Mouse (Mus musculus): ENCODE measurements around the gene Gm20388. TPM values are rescaled to one million over a fixed set of nuclear protein-coding genes. Genes with fewer than 3 reads are reported as not detected.

The Gm20388 gene
- polyA plus RNA-seq, 1 experiment from 2014 or later: not detected

DNA sequence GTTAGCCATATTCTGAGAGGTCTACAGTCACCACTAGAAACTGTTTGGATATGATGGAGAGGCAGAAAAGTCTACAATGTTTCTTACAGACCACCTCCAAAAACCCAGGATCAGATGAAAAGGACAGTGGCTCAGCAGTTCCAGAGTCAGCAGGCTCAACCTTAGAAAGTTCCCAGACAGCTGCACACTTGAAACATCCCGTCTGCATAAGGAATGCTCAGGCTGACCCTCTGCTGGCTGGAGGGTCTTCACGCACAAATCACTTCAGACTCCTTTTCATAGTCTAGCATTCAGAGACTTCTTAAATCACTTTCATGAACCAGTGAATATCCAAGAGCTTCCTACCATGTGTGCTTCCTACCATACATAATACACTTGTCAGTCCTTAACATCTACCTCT lies 3081.7 kb downstream of the Gm20388 start:
- 52% methylated on average over 2 of the region's 2 CpGs for WGBS
- no peak for ATAC-seq (ENCODE audit: insufficient number of reproducible peaks, insufficient read depth, low FRiP score, low read depth)
- H3K27me3 ChIP-seq (ENCODE audit: control insufficient read depth, insufficient read depth, low read length): no peaks in the 10 kb centered on the region
- no peak overlapping the region for H3K27ac ChIP-seq (replicated peaks in 1 of 2; ENCODE audit: control insufficient read depth in 1 of 2, insufficient read depth in 1 of 2, low read depth in 2 of 2, low read length in 2 of 2)
- no peaks in the 10 kb centered on the region for H3K36me3 ChIP-seq (ENCODE audit: control insufficient read depth, insufficient read depth, low read length)
- H3K4me3 ChIP-seq (ENCODE audit: control insufficient read depth in 1 of 2, insufficient read depth in 1 of 2, low read depth in 1 of 2, low read length in 2 of 2): no peak overlapping the region
- peaks cover 4 to 38% of the 10 kb centered on the region in 2 experiments for H3K4me1 ChIP-seq (ENCODE audit: control insufficient read depth in 2 of 2, insufficient read depth in 2 of 2, low read length in 2 of 2)
- no peaks in the 10 kb centered on the region for H3K9me3 ChIP-seq (ENCODE audit: control insufficient read depth, low read length)
- no peak overlapping the region for H3K4me2 ChIP-seq (ENCODE audit: low read length)
- H3K9ac ChIP-seq (ENCODE audit: low read length): no peak overlapping the region

DNA sequence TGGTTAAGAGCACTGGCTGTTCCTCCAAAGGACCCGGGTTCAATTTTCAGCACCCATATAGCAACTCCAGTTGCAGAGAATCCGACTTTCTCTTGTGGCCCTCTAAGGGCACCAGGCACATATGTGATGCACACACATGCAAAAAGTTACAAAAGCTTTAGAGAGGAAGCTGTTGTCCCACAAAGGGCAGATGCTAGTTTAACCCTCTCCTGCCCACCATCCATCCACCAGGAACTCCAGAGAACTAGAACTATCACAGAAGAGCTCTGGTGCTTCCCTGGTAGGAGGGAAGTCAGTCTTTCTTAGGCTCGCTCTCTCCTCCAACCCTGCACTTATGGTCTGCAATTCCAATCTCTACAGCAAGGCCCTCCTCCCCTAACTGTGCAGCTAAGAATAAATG lies 3082.4 kb downstream of the Gm20388 start:
- no peak overlapping the region for H3K4me2 ChIP-seq (ENCODE audit: low read length)
- no peak overlapping the region for H3K9ac ChIP-seq (ENCODE audit: low read length)
- no peaks in the 10 kb centered on the region for H3K27me3 ChIP-seq (ENCODE audit: control insufficient read depth, insufficient read depth, low read length)
- WGBS: 72% methylated on average over 3 of the region's 3 CpGs
- no peaks in the 10 kb centered on the region for H3K36me3 ChIP-seq (ENCODE audit: control insufficient read depth, insufficient read depth, low read length)
- no peaks in the 10 kb centered on the region for H3K9me3 ChIP-seq (ENCODE audit: control insufficient read depth, low read length)
- no peak overlapping the region for H3K27ac ChIP-seq (replicated peaks in 1 of 2; ENCODE audit: control insufficient read depth in 1 of 2, insufficient read depth in 1 of 2, low read depth in 2 of 2, low read length in 2 of 2)
- no peak overlapping the region for H3K4me3 ChIP-seq (ENCODE audit: control insufficient read depth in 1 of 2, insufficient read depth in 1 of 2, low read depth in 1 of 2, low read length in 2 of 2)
- peaks cover 3 to 39% of the 10 kb centered on the region in 2 experiments for H3K4me1 ChIP-seq (ENCODE audit: control insufficient read depth in 2 of 2, insufficient read depth in 2 of 2, low read length in 2 of 2)
- no peak for ATAC-seq (ENCODE audit: insufficient number of reproducible peaks, insufficient read depth, low FRiP score, low read depth)

DNA sequence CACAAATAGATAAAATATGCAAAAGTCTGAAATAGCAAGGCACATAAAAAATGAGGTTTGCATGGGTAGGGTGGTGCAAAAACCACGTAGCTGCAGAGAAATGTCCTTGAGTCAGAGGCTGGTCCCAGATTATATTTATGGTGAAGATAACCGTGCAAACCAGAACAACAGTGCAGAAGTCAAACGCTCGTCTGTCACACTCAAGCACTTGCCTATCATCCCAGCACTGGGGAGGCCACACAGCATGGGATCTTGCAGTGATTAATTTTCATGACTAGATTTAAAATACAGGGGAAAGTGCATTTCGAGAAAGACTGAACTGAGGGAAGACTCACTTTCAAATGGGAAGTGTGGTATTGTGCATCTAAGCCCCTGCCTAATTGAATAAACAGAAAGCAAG lies 3083.1 kb downstream of the Gm20388 start:
- WGBS: 27% methylated on average over 5 of the region's 5 CpGs
- H3K27me3 ChIP-seq (ENCODE audit: control insufficient read depth, insufficient read depth, low read length): no peaks in the 10 kb centered on the region
- H3K4me1 ChIP-seq (ENCODE audit: control insufficient read depth in 2 of 2, insufficient read depth in 2 of 2, low read length in 2 of 2): peaks cover 3 to 45% of the 10 kb centered on the region in 2 experiments

DNA sequence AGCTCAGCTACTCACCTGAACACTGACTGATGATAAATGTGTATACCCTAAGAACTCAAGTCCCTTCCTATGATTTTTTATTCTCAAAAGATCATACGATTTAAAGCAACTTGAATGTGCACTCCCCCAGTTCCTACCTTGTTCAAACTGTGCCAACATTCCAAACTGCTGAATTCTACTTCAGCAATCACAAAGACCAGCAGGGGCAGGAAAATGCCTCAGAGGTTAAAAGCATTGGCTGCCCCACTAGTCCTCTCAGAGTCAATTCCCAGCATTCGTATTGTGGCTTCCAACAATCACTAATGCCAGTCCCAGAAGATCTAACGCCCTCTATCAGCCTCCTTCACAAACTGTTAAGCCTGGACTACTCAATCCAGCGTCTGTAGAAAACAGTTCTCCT lies 3087.3 kb downstream of the Gm20388 start:
- Histone ChIP-seq H3K4me3 (ENCODE audit: control insufficient read depth in 1 of 2, insufficient read depth in 1 of 2, low read depth in 1 of 2, low read length in 2 of 2) (no peak overlapping the region), H3K9me3 (ENCODE audit: control insufficient read depth, low read length) (no peaks in the 10 kb centered on the region), H3K27me3 (ENCODE audit: control insufficient read depth, insufficient read depth, low read length) (no peaks in the 10 kb centered on the region), H3K27ac (replicated peaks in 1 of 2; ENCODE audit: control insufficient read depth in 1 of 2, insufficient read depth in 1 of 2, low read depth in 2 of 2, low read length in 2 of 2) (peak overlapping the region in 1 of 2 experiments; percentile 33; a peak in 1 of 4 replicates), H3K9ac (ENCODE audit: low read length) (no peak overlapping the region; the same call in 1 of the 2 replicates), H3K36me3 (ENCODE audit: control insufficient read depth, insufficient read depth, low read length) (no peaks in the 10 kb centered on the region), H3K4me2 (ENCODE audit: low read length) (no peak overlapping the region), H3K4me1 (ENCODE audit: control insufficient read depth in 2 of 2, insufficient read depth in 2 of 2, low read length in 2 of 2) (peaks cover 6 to 30% of the 10 kb centered on the region in 2 experiments)
- WGBS: 48% methylated on average over 4 of the region's 4 CpGs
- no peak for ATAC-seq (ENCODE audit: insufficient number of reproducible peaks, insufficient read depth, low FRiP score, low read depth)

More for the DNA sequence above, 3083.1 kb downstream of the Gm20388 start:
- no peak overlapping the region for H3K27ac ChIP-seq (replicated peaks in 1 of 2; ENCODE audit: control insufficient read depth in 1 of 2, insufficient read depth in 1 of 2, low read depth in 2 of 2, low read length in 2 of 2)
- H3K4me2 ChIP-seq (ENCODE audit: low read length): no peak overlapping the region
- no peaks in the 10 kb centered on the region for H3K36me3 ChIP-seq (ENCODE audit: control insufficient read depth, insufficient read depth, low read length)
- no peak for ATAC-seq (ENCODE audit: insufficient number of reproducible peaks, insufficient read depth, low FRiP score, low read depth)
- no peaks in the 10 kb centered on the region for H3K9me3 ChIP-seq (ENCODE audit: control insufficient read depth, low read length)
- H3K4me3 ChIP-seq (ENCODE audit: control insufficient read depth in 1 of 2, insufficient read depth in 1 of 2, low read depth in 1 of 2, low read length in 2 of 2): no peak overlapping the region
- H3K9ac ChIP-seq (ENCODE audit: low read length): no peak overlapping the region

DNA sequence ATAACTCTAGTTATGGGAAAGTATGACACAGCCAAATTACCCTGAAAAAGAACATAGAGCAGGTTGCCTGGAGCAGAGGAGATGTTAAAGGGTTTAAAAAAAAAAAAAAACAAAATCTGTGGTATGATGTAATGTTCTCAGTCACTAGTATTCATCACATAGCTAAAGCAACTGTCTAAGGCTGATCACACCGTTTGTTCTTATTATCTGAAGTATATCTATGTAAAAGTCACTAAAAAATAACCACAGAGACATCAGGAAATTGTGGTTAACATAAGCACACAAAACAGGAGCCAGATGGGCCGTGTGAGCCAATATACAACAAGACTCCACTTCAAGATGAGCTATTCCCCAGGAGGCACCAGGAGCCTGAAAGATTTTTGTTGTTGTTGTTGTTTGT lies 3089.7 kb downstream of the Gm20388 start:
- 65% methylated on average over 2 of the region's 2 CpGs for WGBS
- ATAC-seq (ENCODE audit: insufficient number of reproducible peaks, insufficient read depth, low FRiP score, low read depth): no peak
- Histone ChIP-seq H3K4me1 (ENCODE audit: control insufficient read depth in 2 of 2, insufficient read depth in 2 of 2, low read length in 2 of 2) (peaks cover 10 to 43% of the 10 kb centered on the region in 2 experiments), H3K4me2 (ENCODE audit: low read length) (no peak overlapping the region), H3K36me3 (ENCODE audit: control insufficient read depth, insufficient read depth, low read length) (no peaks in the 10 kb centered on the region), H3K9me3 (ENCODE audit: control insufficient read depth, low read length) (no peaks in the 10 kb centered on the region), H3K27ac (replicated peaks in 1 of 2; ENCODE audit: control insufficient read depth in 1 of 2, insufficient read depth in 1 of 2, low read depth in 2 of 2, low read length in 2 of 2) (no peak overlapping the region), H3K9ac (ENCODE audit: low read length) (no peak overlapping the region), H3K27me3 (ENCODE audit: control insufficient read depth, insufficient read depth, low read length) (no peaks in the 10 kb centered on the region), H3K4me3 (ENCODE audit: control insufficient read depth in 1 of 2, insufficient read depth in 1 of 2, low read depth in 1 of 2, low read length in 2 of 2) (no peak overlapping the region)

DNA sequence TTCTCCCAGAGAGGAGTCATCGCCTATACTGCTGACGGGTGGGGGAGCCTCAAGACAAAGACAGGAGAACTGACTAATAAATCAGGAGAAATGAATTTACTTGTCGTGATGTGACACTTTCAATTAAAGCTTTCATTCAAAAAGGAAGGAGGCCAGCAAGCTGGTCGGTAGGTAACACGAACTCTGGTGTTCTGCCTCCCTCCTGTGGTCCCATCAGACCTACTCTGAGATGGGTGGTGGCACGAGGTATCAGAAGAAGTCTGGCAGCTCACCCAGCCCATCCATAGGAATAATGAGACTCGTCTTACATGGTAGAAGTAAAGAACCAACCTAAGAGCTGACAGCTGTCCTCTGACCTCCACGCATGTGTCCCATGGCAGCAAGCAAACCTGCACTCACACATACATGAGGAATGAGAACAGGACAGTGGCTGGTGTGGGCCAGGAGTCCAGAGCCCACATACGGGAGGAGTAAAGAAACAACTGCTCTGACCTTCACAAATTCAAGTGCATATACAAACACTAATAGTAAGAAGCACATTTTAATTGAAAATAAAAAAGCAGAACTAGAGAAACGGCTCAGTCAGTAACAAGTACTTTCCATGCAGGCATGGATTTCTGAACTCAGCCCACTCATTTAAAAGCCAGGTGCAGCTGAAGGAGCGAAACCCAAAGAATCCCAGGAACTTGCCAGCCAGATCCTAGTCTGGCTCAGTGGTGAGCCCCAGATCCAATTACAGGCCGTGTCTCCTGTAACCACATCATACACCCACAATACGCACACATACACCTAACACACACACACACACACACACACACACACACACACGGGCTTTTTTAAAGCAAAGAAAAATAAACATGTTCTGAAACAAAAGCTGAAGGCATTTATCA lies 3093.6 kb downstream of the Gm20388 start:
- ATAC-seq (ENCODE audit: insufficient number of reproducible peaks, insufficient read depth, low FRiP score, low read depth): no peak
- no peaks in the 10 kb centered on the region for H3K36me3 ChIP-seq (ENCODE audit: control insufficient read depth, insufficient read depth, low read length)
- H3K4me1 ChIP-seq (ENCODE audit: control insufficient read depth in 2 of 2, insufficient read depth in 2 of 2, low read length in 2 of 2): peaks cover 13 to 53% of the 10 kb centered on the region in 2 experiments
- H3K4me3 ChIP-seq (ENCODE audit: control insufficient read depth in 1 of 2, insufficient read depth in 1 of 2, low read depth in 1 of 2, low read length in 2 of 2): no peak overlapping the region
- 58% methylated on average over 14 of the region's 14 CpGs for WGBS
- H3K27me3 ChIP-seq (ENCODE audit: control insufficient read depth, insufficient read depth, low read length): no peaks in the 10 kb centered on the region
- H3K27ac ChIP-seq (replicated peaks in 1 of 2; ENCODE audit: control insufficient read depth in 1 of 2, insufficient read depth in 1 of 2, low read depth in 2 of 2, low read length in 2 of 2): no peak overlapping the region; a peak in 2 of 4 replicates
- H3K9ac ChIP-seq (ENCODE audit: low read length): no peak overlapping the region
- no peaks in the 10 kb centered on the region for H3K9me3 ChIP-seq (ENCODE audit: control insufficient read depth, low read length)
- H3K4me2 ChIP-seq (ENCODE audit: low read length): no peak overlapping the region

DNA sequence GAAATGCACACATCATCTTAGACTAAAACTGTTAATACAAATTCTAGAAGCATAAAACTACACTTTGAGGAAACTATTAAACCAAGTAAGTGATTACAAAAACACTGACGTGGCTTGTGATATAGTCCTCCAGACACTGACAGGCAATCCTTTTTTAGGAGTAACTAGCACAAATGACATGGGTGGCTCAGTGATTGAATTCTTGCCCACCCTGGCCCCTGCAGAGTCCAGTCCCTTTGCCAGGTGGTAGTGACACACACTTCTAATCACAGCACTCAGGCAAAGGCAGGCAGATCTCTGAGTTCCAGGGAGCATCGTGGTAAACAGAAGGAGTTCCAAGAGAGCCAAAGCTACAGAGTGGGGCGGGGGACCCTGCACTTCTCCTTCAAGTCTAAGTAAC lies 3094.7 kb downstream of the Gm20388 start:
- H3K4me3 ChIP-seq (ENCODE audit: control insufficient read depth in 1 of 2, insufficient read depth in 1 of 2, low read depth in 1 of 2, low read length in 2 of 2): no peak overlapping the region
- WGBS: 46% methylated on average over 3 of the region's 3 CpGs
- peaks cover 16 to 56% of the 10 kb centered on the region in 2 experiments for H3K4me1 ChIP-seq (ENCODE audit: control insufficient read depth in 2 of 2, insufficient read depth in 2 of 2, low read length in 2 of 2)

More for the DNA sequence above, 3094.7 kb downstream of the Gm20388 start:
- ATAC-seq (ENCODE audit: insufficient number of reproducible peaks, insufficient read depth, low FRiP score, low read depth): no peak
- Histone ChIP-seq H3K4me2 (ENCODE audit: low read length) (no peak overlapping the region), H3K9me3 (ENCODE audit: control insufficient read depth, low read length) (no peaks in the 10 kb centered on the region), H3K27ac (replicated peaks in 1 of 2; ENCODE audit: control insufficient read depth in 1 of 2, insufficient read depth in 1 of 2, low read depth in 2 of 2, low read length in 2 of 2) (no peak overlapping the region), H3K9ac (ENCODE audit: low read length) (no peak overlapping the region), H3K36me3 (ENCODE audit: control insufficient read depth, insufficient read depth, low read length) (no peaks in the 10 kb centered on the region), H3K27me3 (ENCODE audit: control insufficient read depth, insufficient read depth, low read length) (no peaks in the 10 kb centered on the region)

Data from heart, embryonic 14.5 days (tissue).